Mouse (Mus musculus) spleen, embryonic (tissue): Measurements from ENCODE around the gene Eef2k.
"Not testable (repeated sequence)": the region's sequence is repeated elsewhere in the genome, so short reads cannot be mapped to it uniquely, and the experiment has no call there.

ENCODE experiments used
- CTCF ChIA-PET: fragments of 350-600 bp; sonication (Branson Sonifier 250); formaldehyde crosslinking; loops from one replicate; lab custom pipeline; 2022; lab: Charles Lee

Gene Eef2k

GRCm38 (mm10) chr7:120933680-120934195 is 91.1 kb downstream of the Eef2k start:
- CTCF ChIA-PET: no interaction called here

- CTCF ChIA-PET: no interaction called here
These were observed 92.1 kb downstream of the Eef2k start for GRCm38 (mm10) chr7:120934716-120935115.

GRCm38 (mm10) chr7:120936522-120936921 is 93.9 kb downstream of the Eef2k start:
- CTCF ChIA-PET: no interaction called here

- CTCF ChIA-PET: no interaction called here
These were observed 95.6 kb downstream of the Eef2k start for GRCm38 (mm10) chr7:120938206-120938605.

GRCm38 (mm10) chr7:120940343-120940742 is 97.7 kb downstream of the Eef2k start:
- CTCF ChIA-PET: no interaction called here

- CTCF ChIA-PET: no interaction called here
These were observed 98.6 kb downstream of the Eef2k start for GRCm38 (mm10) chr7:120941214-120941613.

GRCm38 (mm10) chr7:120942506-120942905 is 99.9 kb downstream of the Eef2k start:
- CTCF ChIA-PET: no interaction called here

GRCm38 (mm10) chr7:120943936-120944509 is 101.4 kb downstream of the Eef2k start:
- CTCF ChIA-PET: interaction anchor here (0.7 kb wide), 1 partner anchor 134 kb away, joined by 15 read pairs; no protein-coding TSS in a partner anchor

GRCm38 (mm10) chr7:120953591-120953990 is 111.0 kb downstream of the Eef2k start:
- CTCF ChIA-PET: not testable (repeated sequence)
